Mouse (Mus musculus) ES-Bruce4 (cell line): ENCODE measurements at regions not wholly inside any gene's neighbourhood (a gene's known extent, or its start where the extent isn't known, plus 50 kb on each side); places are given as distances from the start of the nearest gene placed in this dataset.
"Not testable (repeated sequence)": the region's sequence is repeated elsewhere in the genome, so short reads cannot be mapped to it uniquely, and the experiment has no call there.

Source experiments
- H3K27ac ChIP-seq: 2 replicates; pipeline ENCODE4 v1.5.1; 2012; ENCODE audit warnings: low read length, inconsistent platforms; ENCODE audit not compliant: insufficient read depth
- H3K27me3 ChIP-seq: 2 replicates; pipeline ENCODE4 v1.6.1; 2012; ENCODE audit warnings: mild to moderate bottlenecking, low read length, inconsistent platforms; ENCODE audit not compliant: control insufficient read depth, poor library complexity, insufficient read depth, severe bottlenecking
- H3K36me3 ChIP-seq: 2 replicates; pipeline ENCODE4 v1.6.1; 2012; ENCODE audit warnings: inconsistent platforms, mild to moderate bottlenecking, low read length, moderate library complexity; ENCODE audit not compliant: control insufficient read depth, poor library complexity, insufficient read depth, severe bottlenecking
- H3K4me1 ChIP-seq: one replicate; pipeline ENCODE4 v1.8.1; 2011; ENCODE audit warnings: low read length; ENCODE audit not compliant: control insufficient read depth, insufficient read depth
- H3K4me3 ChIP-seq: 2 replicates; pipeline ENCODE4 v1.5.1; 2011; ENCODE audit warnings: low read depth, mild to moderate bottlenecking, low read length
- H3K9ac ChIP-seq: 2 replicates; pipeline ENCODE4 v1.6.1; 2012; ENCODE audit warnings: low read depth, mild to moderate bottlenecking, inconsistent platforms; ENCODE audit not compliant: poor library complexity, severe bottlenecking
- H3K9me3 ChIP-seq: replicated peaks from 2 replicates; pipeline ENCODE4 v1.6.1; 2012; ENCODE audit warnings: mild to moderate bottlenecking, low read length, inconsistent platforms; ENCODE audit not compliant: control insufficient read depth, poor library complexity, insufficient read depth, severe bottlenecking
- CTCF ChIP-seq: IDR thresholded peaks from one replicate; pipeline ENCODE4 v1.8.1; 2011; ENCODE audit warnings: low read depth, low read length
- EP300 ChIP-seq: IDR thresholded peaks from 2 replicates; pipeline ENCODE4 v1.6.1; 2011; ENCODE audit warnings: low read depth, low read length; ENCODE audit not compliant: insufficient read depth
- POLR2A ChIP-seq: IDR thresholded peaks from one replicate; pipeline ENCODE4 v1.8.1; 2011; ENCODE audit warnings: low read length; ENCODE audit not compliant: insufficient read depth

- TF ChIP-seq EP300 (no peak), POLR2A (no peak), CTCF (no peak)
- Histone ChIP-seq H3K9ac (no peak overlapping the region), H3K9me3 (no peaks in the 10 kb centered on the region)
Observed at GRCm38 (mm10) chr17:3037145-3037870, 77.5 kb upstream of the Scaf8 start.

GRCm38 (mm10) chr17:3038067-3038466 is 76.7 kb upstream of the Scaf8 start:
- H3K9me3 ChIP-seq, result no peaks in the 10 kb centered on the region
- H3K27me3 ChIP-seq, result no peaks in the 10 kb centered on the region
- H3K4me3 ChIP-seq, result no peak overlapping the region
- no peaks in the 10 kb centered on the region for H3K36me3 ChIP-seq
- H3K4me1 ChIP-seq, result no peaks in the 10 kb centered on the region
- no peak for TF ChIP-seq EP300
- TF ChIP-seq CTCF, result no peak
- TF ChIP-seq POLR2A, result no peak
- H3K27ac ChIP-seq, result no peak overlapping the region
- H3K9ac ChIP-seq, result no peak overlapping the region

More at GRCm38 (mm10) chr17:3037145-3037870, 77.5 kb upstream of the Scaf8 start:
- H3K27me3 ChIP-seq, result no peaks in the 10 kb centered on the region
- no peaks in the 10 kb centered on the region for H3K36me3 ChIP-seq
- no peaks in the 10 kb centered on the region for H3K4me1 ChIP-seq
- H3K4me3 ChIP-seq, result no peak overlapping the region
- H3K27ac ChIP-seq, result no peak overlapping the region

- not testable (repeated sequence) for H3K4me3 ChIP-seq, H3K9me3 ChIP-seq, H3K27me3 ChIP-seq, H3K27ac ChIP-seq, H3K9ac ChIP-seq, H3K36me3 ChIP-seq, H3K4me1 ChIP-seq
Observed at GRCm38 (mm10) chr17:3044520-3044919, 70.3 kb upstream of the Scaf8 start.

- not testable (repeated sequence) for H3K4me3 ChIP-seq, H3K4me1 ChIP-seq, H3K36me3 ChIP-seq, H3K27me3 ChIP-seq, H3K9ac ChIP-seq
- peaks cover 12% of the 10 kb centered on the region for H3K9me3 ChIP-seq
- peak overlapping the region; percentile 51 for H3K27ac ChIP-seq
Observed at GRCm38 (mm10) chr17:3053859-3054258, 60.9 kb upstream of the Scaf8 start.

- H3K4me1 ChIP-seq, H3K4me3 ChIP-seq, H3K9ac ChIP-seq, H3K27me3 ChIP-seq, H3K36me3 ChIP-seq: not testable (repeated sequence)
- TF ChIP-seq EP300, result peak; percentile 84
- Histone ChIP-seq H3K27ac (peak overlapping the region; percentile 67), H3K9me3 (peaks cover 12% of the 10 kb centered on the region)
Observed at GRCm38 (mm10) chr17:3054848-3055247, 59.9 kb upstream of the Scaf8 start.

GRCm38 (mm10) chr17:3055376-3055775 is 59.4 kb upstream of the Scaf8 start:
- H3K4me1 ChIP-seq, H3K36me3 ChIP-seq, H3K9ac ChIP-seq, H3K4me3 ChIP-seq, H3K27me3 ChIP-seq: not testable (repeated sequence)
- Histone ChIP-seq H3K27ac (peak overlapping the region; percentile 33), H3K9me3 (peaks cover 12% of the 10 kb centered on the region)

- not testable (repeated sequence) for H3K4me3 ChIP-seq, H3K4me1 ChIP-seq, H3K27ac ChIP-seq, H3K9ac ChIP-seq, H3K36me3 ChIP-seq, H3K27me3 ChIP-seq
- H3K9me3 ChIP-seq, result peaks cover 14% of the 10 kb centered on the region
Observed at GRCm38 (mm10) chr17:3063401-3063800, 51.4 kb upstream of the Scaf8 start.
